Mouse (Mus musculus): Measurements from ENCODE around the gene Pgs1. TPM values are rescaled to one million over a fixed set of nuclear protein-coding genes. Genes with fewer than 3 reads are reported as not detected.

Pgs1 gene
- polyA plus RNA-seq, 1 experiment from 2014 or later = 30.6 TPM

GRCm38 (mm10) chr11:117959166-117959565 lies 26.9 kb upstream of the Pgs1 start:
- ATAC-seq (ENCODE audit: insufficient number of reproducible peaks, insufficient read depth, low FRiP score, low read depth) = no peak

GRCm38 (mm10) chr11:117959741-117960381 lies 26.2 kb upstream of the Pgs1 start:
- no peaks in the 10 kb centered on the region for H3K9me3 ChIP-seq (ENCODE audit: control insufficient read depth, low read depth, low read length)
- no peak for ATAC-seq (ENCODE audit: insufficient number of reproducible peaks, insufficient read depth, low FRiP score, low read depth)
- 49% methylated on average over 17 of the region's 17 CpGs for WGBS
- no peak overlapping the region for H3K27ac ChIP-seq (ENCODE audit: low read length)
- no peaks in the 10 kb centered on the region for H3K36me3 ChIP-seq (ENCODE audit: control insufficient read depth, insufficient read depth, low read length)
- H3K9ac ChIP-seq (replicated peaks; ENCODE audit: low read depth, low read length) = no peak overlapping the region
- no peak overlapping the region for H3K4me3 ChIP-seq (ENCODE audit: low read depth, low read length)
- peaks cover 58% of the 10 kb centered on the region for H3K4me1 ChIP-seq (ENCODE audit: control insufficient read depth, insufficient read depth, low read length)
- no peak overlapping the region for H3K4me2 ChIP-seq (replicated peaks; ENCODE audit: low read depth, low read length)
- H3K27me3 ChIP-seq (ENCODE audit: control insufficient read depth, insufficient read depth, low read length) = no peaks in the 10 kb centered on the region

More at GRCm38 (mm10) chr11:117959166-117959565, 26.9 kb upstream of the Pgs1 start:
- Histone ChIP-seq H3K27ac (ENCODE audit: low read length) (no peak overlapping the region), H3K4me1 (ENCODE audit: control insufficient read depth, insufficient read depth, low read length) (peaks cover 58% of the 10 kb centered on the region), H3K4me2 (replicated peaks; ENCODE audit: low read depth, low read length) (no peak overlapping the region), H3K9ac (replicated peaks; ENCODE audit: low read depth, low read length) (no peak overlapping the region), H3K9me3 (ENCODE audit: control insufficient read depth, low read depth, low read length) (no peaks in the 10 kb centered on the region), H3K36me3 (ENCODE audit: control insufficient read depth, insufficient read depth, low read length) (no peaks in the 10 kb centered on the region), H3K4me3 (ENCODE audit: low read depth, low read length) (no peak overlapping the region), H3K27me3 (ENCODE audit: control insufficient read depth, insufficient read depth, low read length) (no peaks in the 10 kb centered on the region)
- 89% methylated on average over 4 of the region's 4 CpGs for WGBS

- H3K27ac ChIP-seq (ENCODE audit: low read length) = no peak overlapping the region; the same call in 1 of the 2 replicates
- no peaks in the 10 kb centered on the region for H3K27me3 ChIP-seq (ENCODE audit: control insufficient read depth, insufficient read depth, low read length)
- no peak overlapping the region for H3K4me2 ChIP-seq (replicated peaks; ENCODE audit: low read depth, low read length)
- H3K9me3 ChIP-seq (ENCODE audit: control insufficient read depth, low read depth, low read length) = no peaks in the 10 kb centered on the region
- H3K4me1 ChIP-seq (ENCODE audit: control insufficient read depth, insufficient read depth, low read length) = peaks cover 63% of the 10 kb centered on the region
- no peaks in the 10 kb centered on the region; the same call in 1 of the 2 replicates for H3K36me3 ChIP-seq (ENCODE audit: control insufficient read depth, insufficient read depth, low read length)
- H3K4me3 ChIP-seq (ENCODE audit: low read depth, low read length) = no peak overlapping the region
- ATAC-seq (ENCODE audit: insufficient number of reproducible peaks, insufficient read depth, low FRiP score, low read depth) = no peak
- H3K9ac ChIP-seq (replicated peaks; ENCODE audit: low read depth, low read length) = no peak overlapping the region
Observed at GRCm38 (mm10) chr11:117960601-117961000, 25.5 kb upstream of the Pgs1 start.

GRCm38 (mm10) chr11:117962228-117963067 lies 23.6 kb upstream of the Pgs1 start:
- H3K9ac ChIP-seq (replicated peaks; ENCODE audit: low read depth, low read length) = no peak overlapping the region
- H3K27me3 ChIP-seq (ENCODE audit: control insufficient read depth, insufficient read depth, low read length) = no peaks in the 10 kb centered on the region
- H3K27ac ChIP-seq (ENCODE audit: low read length) = peak overlapping the region; percentile 97
- peaks cover 80% of the 10 kb centered on the region for H3K4me1 ChIP-seq (ENCODE audit: control insufficient read depth, insufficient read depth, low read length)
- H3K36me3 ChIP-seq (ENCODE audit: control insufficient read depth, insufficient read depth, low read length) = peaks cover 7% of the 10 kb centered on the region; the same call in 1 of the 2 replicates
- H3K4me2 ChIP-seq (replicated peaks; ENCODE audit: low read depth, low read length) = peak overlapping the region; percentile 92; the same call in 1 of the 2 replicates
- H3K4me3 ChIP-seq (ENCODE audit: low read depth, low read length) = no peak overlapping the region
- WGBS = 18% methylated on average over 10 of the region's 10 CpGs
- peak; percentile 83 for ATAC-seq (ENCODE audit: insufficient number of reproducible peaks, insufficient read depth, low FRiP score, low read depth)
- no peaks in the 10 kb centered on the region for H3K9me3 ChIP-seq (ENCODE audit: control insufficient read depth, low read depth, low read length)

GRCm38 (mm10) chr11:117963091-117963793 lies 22.9 kb upstream of the Pgs1 start:
- peaks cover 7% of the 10 kb centered on the region; the same call in 1 of the 2 replicates for H3K36me3 ChIP-seq (ENCODE audit: control insufficient read depth, insufficient read depth, low read length)
- H3K9ac ChIP-seq (replicated peaks; ENCODE audit: low read depth, low read length) = peak overlapping the region; percentile 28; the same call in 1 of the 2 replicates
- no peaks in the 10 kb centered on the region for H3K27me3 ChIP-seq (ENCODE audit: control insufficient read depth, insufficient read depth, low read length)
- peak overlapping the region; percentile 97 for H3K27ac ChIP-seq (ENCODE audit: low read length)
- peak overlapping the region; percentile 32 for H3K4me3 ChIP-seq (ENCODE audit: low read depth, low read length)
- WGBS = under 1% methylated on average over 35 of the region's 40 CpGs
- ATAC-seq (ENCODE audit: insufficient number of reproducible peaks, insufficient read depth, low FRiP score, low read depth) = peak; percentile 88
- no peaks in the 10 kb centered on the region for H3K9me3 ChIP-seq (ENCODE audit: control insufficient read depth, low read depth, low read length)
- H3K4me2 ChIP-seq (replicated peaks; ENCODE audit: low read depth, low read length) = peak overlapping the region; percentile 92
- peaks cover 77% of the 10 kb centered on the region for H3K4me1 ChIP-seq (ENCODE audit: control insufficient read depth, insufficient read depth, low read length)

- Histone ChIP-seq H3K4me1 (ENCODE audit: control insufficient read depth, insufficient read depth, low read length) (peaks cover 71% of the 10 kb centered on the region), H3K4me3 (ENCODE audit: low read depth, low read length) (peak overlapping the region; percentile 32), H3K9ac (replicated peaks; ENCODE audit: low read depth, low read length) (0 out of 2 replicates have a peak overlapping the region, but pooled peaks have one; percentile 28), H3K9me3 (ENCODE audit: control insufficient read depth, low read depth, low read length) (no peaks in the 10 kb centered on the region), H3K27me3 (ENCODE audit: control insufficient read depth, insufficient read depth, low read length) (no peaks in the 10 kb centered on the region), H3K36me3 (ENCODE audit: control insufficient read depth, insufficient read depth, low read length) (peaks cover 7% of the 10 kb centered on the region; the same call in 1 of the 2 replicates), H3K27ac (ENCODE audit: low read length) (peak overlapping the region; percentile 97), H3K4me2 (replicated peaks; ENCODE audit: low read depth, low read length) (peak overlapping the region; percentile 92)
- WGBS = 2% methylated on average over 9 of the region's 9 CpGs
- no peak for ATAC-seq (ENCODE audit: insufficient number of reproducible peaks, insufficient read depth, low FRiP score, low read depth)
Observed at GRCm38 (mm10) chr11:117963872-117964271, 22.2 kb upstream of the Pgs1 start.

- ATAC-seq (ENCODE audit: insufficient number of reproducible peaks, insufficient read depth, low FRiP score, low read depth) = no peak
Observed at GRCm38 (mm10) chr11:117964294-117964693, 21.8 kb upstream of the Pgs1 start.

GRCm38 (mm10) chr11:117965052-117965451 lies 21.0 kb upstream of the Pgs1 start:
- ATAC-seq (ENCODE audit: insufficient number of reproducible peaks, insufficient read depth, low FRiP score, low read depth) = no peak
- Histone ChIP-seq H3K4me3 (ENCODE audit: low read depth, low read length) (no peak overlapping the region), H3K36me3 (ENCODE audit: control insufficient read depth, insufficient read depth, low read length) (peaks cover 7% of the 10 kb centered on the region; the same call in 1 of the 2 replicates), H3K4me1 (ENCODE audit: control insufficient read depth, insufficient read depth, low read length) (peaks cover 63% of the 10 kb centered on the region), H3K27me3 (ENCODE audit: control insufficient read depth, insufficient read depth, low read length) (no peaks in the 10 kb centered on the region), H3K4me2 (replicated peaks; ENCODE audit: low read depth, low read length) (no peak overlapping the region), H3K9me3 (ENCODE audit: control insufficient read depth, low read depth, low read length) (no peaks in the 10 kb centered on the region), H3K27ac (ENCODE audit: low read length) (peak overlapping the region; percentile 97; the same call in 1 of the 2 replicates), H3K9ac (replicated peaks; ENCODE audit: low read depth, low read length) (no peak overlapping the region; the same call in 1 of the 2 replicates)
- WGBS = 28% methylated on average over 7 of the region's 7 CpGs

More at GRCm38 (mm10) chr11:117964294-117964693, 21.8 kb upstream of the Pgs1 start:
- no peaks in the 10 kb centered on the region for H3K9me3 ChIP-seq (ENCODE audit: control insufficient read depth, low read depth, low read length)
- H3K36me3 ChIP-seq (ENCODE audit: control insufficient read depth, insufficient read depth, low read length) = peaks cover 7% of the 10 kb centered on the region; the same call in 1 of the 2 replicates
- 0 out of 2 replicates have a peak overlapping the region, but pooled peaks have one; percentile 28 for H3K9ac ChIP-seq (replicated peaks; ENCODE audit: low read depth, low read length)
- H3K27me3 ChIP-seq (ENCODE audit: control insufficient read depth, insufficient read depth, low read length) = no peaks in the 10 kb centered on the region
- H3K27ac ChIP-seq (ENCODE audit: low read length) = peak overlapping the region; percentile 97
- WGBS = 36% methylated on average over 1 of the region's 1 CpGs
- H3K4me3 ChIP-seq (ENCODE audit: low read depth, low read length) = peak overlapping the region; percentile 32; the same call in 1 of the 2 replicates
- H3K4me1 ChIP-seq (ENCODE audit: control insufficient read depth, insufficient read depth, low read length) = peaks cover 70% of the 10 kb centered on the region
- peak overlapping the region; percentile 92 for H3K4me2 ChIP-seq (replicated peaks; ENCODE audit: low read depth, low read length)
